Mouse (Mus musculus) gonadal fat pad, adult 2 months (tissue): ENCODE measurements around the gene Timm8a2. TPM values are rescaled to one million over a fixed set of nuclear protein-coding genes. Genes with fewer than 3 reads are reported as not detected.

ENCODE experiments used
- DNase-seq: peaks from one replicate; pipeline ENCODE4 v3.0.0-alpha.2; 2012; ENCODE audit warnings: low read depth
- polyA plus RNA-seq: library from polyadenylated mRNA; depleted of rRNA; stranded (reverse); fragments of >200 nt; gene quantifications from 2 replicates; pipeline ENCODE4 v1.2.3, GENCODE M21; 2012

Gene Timm8a2
- polyA plus RNA-seq, 1 experiment = not detected

DNA sequence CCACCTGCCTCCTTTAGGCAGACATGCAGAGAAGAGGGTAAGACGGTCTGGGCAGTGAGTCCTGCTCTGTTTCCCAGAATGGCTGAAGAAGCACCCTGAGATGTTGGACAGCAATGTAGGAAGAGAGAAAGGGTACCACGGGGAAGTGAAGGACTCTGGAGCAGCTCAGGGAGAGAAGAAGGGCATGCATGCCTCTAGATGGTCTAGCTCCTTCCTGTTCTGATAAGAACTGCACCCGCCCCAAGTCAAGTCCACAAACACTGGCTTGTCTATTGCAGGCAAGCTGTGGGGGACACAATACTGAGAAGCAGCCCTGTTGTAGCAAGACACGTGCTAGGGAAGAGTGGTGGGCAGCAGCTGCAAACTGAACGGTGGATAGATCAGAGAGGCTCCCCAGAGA is 22.3 kb upstream of the Timm8a2 start:
- no peak for DNase-seq

GRCm38 (mm10) chr14:122012814-122013213 is 21.7 kb upstream of the Timm8a2 start:
- DNase-seq = no peak

GRCm38 (mm10) chr14:122013417-122013951 is 21.0 kb upstream of the Timm8a2 start:
- DNase-seq = no peak

- no peak for DNase-seq
These were observed 16.5 kb upstream of the Timm8a2 start for GRCm38 (mm10) chr14:122017958-122018357.

- DNase-seq = no peak
These were observed 15.1 kb upstream of the Timm8a2 start for GRCm38 (mm10) chr14:122019389-122019788.

- no peak for DNase-seq
These were observed 13.9 kb upstream of the Timm8a2 start for GRCm38 (mm10) chr14:122020567-122020966.

DNA sequence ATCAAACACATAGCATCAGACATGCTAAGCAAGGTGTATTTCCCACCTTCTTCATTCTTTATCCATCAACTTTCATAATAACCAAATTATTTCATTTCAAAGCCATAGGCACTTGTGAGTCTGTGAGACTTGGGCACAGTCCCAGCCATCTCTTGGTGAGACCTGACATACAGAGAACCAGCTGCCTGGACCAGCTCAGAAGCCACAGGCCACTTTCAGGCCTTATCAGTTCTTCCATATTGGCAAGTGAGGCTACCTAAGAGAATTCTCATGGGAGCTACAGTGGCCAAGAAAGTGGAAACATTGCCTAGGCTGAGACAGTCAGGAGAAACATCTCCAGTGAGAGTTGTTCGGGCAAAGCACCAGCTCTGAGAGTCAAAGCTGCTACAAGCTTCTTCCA is 11.4 kb upstream of the Timm8a2 start:
- DNase-seq = no peak

- no peak for DNase-seq
These were observed 10.5 kb upstream of the Timm8a2 start for GRCm38 (mm10) chr14:122023928-122024327.

DNA sequence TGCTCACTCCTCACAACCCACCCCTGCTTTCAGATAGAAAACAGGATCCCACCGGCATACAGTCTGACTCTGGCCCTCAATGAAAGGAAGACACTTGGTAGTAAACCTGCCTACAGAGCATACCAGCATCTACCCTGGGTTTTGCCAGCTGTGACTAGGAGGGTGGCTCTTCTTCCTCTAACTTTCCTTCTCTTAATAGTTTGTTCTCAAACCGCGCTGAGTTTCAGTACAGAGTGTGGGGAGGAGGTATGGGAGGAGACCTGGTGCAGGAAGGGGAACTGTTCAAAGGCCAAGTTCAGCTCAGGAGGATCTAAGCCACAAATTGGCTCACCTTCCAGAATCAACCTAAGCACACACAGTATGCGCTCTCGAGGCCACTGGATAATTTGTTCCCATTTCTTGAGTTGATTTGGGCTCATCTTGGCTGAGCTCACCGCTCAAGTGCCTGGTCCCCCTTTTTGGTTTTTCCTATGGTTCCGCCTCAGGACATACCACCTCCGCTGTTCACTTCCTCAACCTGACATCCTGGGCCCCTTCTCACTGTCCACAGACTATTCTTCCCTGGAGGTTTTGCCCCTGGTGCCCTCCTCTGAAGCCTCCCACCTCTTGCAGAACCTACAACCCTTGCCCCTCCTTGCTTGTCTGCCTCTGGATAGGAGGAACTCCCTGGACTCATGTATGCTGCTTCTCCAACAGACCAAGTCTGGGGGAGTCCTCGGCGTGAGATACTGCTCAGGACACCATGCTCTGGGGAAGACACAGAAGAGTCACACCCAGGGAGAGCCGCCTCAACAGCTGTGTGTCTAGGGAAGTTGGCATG is 5.3 kb upstream of the Timm8a2 start:
- no peak for DNase-seq

GRCm38 (mm10) chr14:122029851-122030250 is 4.6 kb upstream of the Timm8a2 start:
- no peak for DNase-seq

GRCm38 (mm10) chr14:122032045-122032444 is 2.4 kb upstream of the Timm8a2 start:
- no peak for DNase-seq

GRCm38 (mm10) chr14:122035181-122035580 is 707 bp downstream of the Timm8a2 start:
- DNase-seq = no peak

GRCm38 (mm10) chr14:122035860-122036259 is 1.4 kb downstream of the Timm8a2 start:
- DNase-seq = no peak

- DNase-seq = no peak
These were observed 4.6 kb downstream of the Timm8a2 start for GRCm38 (mm10) chr14:122038874-122039647.

DNA sequence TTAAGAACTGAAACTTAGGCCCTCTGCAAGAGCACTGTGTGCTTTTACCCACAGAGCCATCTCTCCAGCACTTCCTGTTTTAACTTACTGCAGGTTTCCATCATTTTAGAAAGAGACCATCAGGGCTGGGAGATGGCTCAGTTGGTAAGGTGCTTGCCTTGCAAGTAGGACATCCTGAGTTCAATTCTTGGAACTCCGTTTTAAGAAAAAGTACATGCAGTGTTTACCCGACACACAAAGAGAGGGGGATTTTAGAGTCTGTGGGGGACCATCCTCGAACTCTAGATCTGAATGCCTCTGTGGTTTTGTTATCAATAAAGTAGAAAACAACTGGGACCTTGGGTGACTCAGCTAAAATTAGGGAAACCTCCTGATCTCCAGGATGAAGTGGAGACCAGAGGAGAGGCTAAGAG is 6.9 kb downstream of the Timm8a2 start:
- DNase-seq = no peak

DNA sequence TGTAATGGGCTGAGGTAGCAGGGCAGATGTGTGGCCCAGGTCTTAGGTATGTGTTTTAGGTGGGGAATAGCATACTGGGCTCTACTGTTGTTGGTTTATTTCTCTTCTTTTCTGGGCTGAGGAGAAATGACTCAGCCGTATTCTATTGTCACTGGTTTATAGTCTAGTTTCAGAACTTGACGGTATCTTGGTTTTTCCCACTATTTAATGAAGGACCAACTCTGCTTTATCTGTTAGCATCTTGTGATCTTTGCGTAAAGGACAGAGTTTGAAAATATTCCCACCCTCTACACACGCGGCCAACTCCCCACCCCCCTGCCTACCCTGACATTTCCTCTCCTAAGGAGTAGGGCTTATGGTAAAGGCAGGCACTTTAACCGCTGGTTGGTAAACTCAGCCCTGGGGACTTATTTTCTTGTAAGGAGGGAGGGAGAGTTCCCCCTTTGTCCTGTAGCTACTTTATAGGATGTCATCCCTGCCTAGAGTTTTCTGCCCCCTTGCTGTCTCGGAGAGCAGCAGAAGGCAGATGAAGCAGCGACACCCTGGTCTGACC is 7.7 kb downstream of the Timm8a2 start:
- no peak for DNase-seq

DNA sequence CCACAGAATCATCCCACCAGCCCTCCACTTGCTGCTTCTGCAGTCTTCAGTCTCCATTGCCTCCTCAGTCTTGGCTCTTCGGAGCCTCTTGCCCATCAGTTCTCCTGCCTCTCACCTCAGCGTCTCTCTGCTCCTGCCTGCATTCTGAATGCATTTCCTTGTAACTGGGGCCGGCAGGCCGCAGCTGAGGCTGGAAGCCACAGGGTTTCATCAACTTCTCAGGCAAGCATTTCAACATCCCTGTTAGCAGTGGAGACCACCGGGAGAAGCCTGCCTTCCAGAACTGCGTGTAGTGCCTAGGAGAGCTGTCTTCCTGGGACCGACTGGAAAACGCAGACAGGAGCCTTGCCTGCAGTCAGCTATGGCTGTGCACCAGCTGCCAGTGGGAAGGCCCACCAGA is 13.3 kb downstream of the Timm8a2 start:
- DNase-seq = no peak

DNA sequence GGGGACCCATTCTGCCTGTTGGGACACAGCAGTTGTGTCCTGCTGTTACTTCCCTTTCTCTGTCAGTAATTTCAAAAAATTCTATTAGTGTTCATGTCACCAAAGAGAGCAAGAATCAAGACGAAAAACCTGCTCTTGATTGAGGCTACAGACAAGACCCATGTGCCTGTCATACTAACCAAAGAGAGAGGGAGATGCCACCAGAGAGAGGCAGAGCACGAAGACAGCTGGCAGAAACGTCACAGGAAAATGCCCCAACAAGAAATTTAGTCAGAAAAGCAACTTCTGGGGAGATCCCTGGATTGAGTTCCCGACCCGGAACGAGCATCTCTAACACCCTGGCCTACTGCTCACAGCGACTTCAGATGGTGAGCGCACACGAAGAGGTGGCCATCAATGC is 14.3 kb downstream of the Timm8a2 start:
- no peak for DNase-seq

DNA sequence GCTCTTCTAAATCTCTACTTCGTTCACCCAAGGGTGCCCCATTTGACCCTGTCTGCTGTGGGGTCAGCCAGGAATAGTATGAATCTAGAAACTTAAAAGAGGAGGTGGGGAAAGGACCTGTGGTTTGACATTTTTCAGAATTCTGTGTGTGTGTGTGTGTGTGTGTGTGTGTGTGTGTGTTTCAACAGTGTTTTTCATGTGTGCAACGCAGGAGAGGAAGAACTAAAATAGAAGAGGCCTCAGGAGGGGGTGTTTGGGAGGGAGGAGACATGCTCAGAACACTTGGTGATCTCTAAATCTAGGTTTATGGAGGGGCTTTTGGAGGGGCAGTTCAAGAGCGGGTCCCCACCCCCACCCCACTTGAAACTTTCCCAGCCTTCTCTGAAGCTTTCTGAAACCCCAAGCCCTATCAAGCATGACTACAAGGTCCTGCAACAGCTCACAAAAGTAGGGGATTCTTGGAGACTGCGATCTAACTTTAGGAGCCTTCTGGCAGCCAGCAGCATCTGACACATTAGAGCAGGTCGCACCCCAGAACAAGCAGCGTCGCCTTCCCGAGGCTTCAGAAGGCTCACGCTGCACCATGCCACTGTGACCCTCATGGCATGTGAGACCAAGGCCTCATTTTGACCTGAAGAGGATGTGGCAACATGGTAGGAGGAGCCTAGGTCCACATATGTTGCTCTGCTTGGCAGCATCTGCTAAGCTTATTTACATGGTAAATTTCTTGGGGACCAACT is 18.6 kb downstream of the Timm8a2 start:
- no peak for DNase-seq

- DNase-seq = no peak
These were observed 22.4 kb downstream of the Timm8a2 start for GRCm38 (mm10) chr14:122056871-122057270.

DNA sequence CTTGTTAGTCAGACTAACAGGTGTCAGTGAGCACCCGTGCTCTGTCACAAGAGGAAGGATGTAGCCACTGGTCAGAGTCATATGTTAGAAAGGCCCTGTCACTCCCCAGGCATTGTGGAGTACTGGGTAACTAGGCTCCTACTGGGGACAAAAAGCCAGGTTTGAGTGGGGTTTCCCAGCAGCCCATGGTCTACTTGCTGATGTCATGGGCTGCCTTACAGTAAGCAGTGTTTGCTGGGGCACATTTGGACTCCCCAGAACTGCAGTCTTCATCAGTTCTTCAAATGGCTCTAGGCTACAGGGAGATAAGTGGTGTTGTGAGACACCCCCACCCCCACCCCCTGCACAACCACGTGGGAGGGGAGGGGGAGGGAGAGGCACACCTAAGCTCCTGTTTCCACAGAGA is 23.5 kb downstream of the Timm8a2 start:
- DNase-seq = no peak

DNA sequence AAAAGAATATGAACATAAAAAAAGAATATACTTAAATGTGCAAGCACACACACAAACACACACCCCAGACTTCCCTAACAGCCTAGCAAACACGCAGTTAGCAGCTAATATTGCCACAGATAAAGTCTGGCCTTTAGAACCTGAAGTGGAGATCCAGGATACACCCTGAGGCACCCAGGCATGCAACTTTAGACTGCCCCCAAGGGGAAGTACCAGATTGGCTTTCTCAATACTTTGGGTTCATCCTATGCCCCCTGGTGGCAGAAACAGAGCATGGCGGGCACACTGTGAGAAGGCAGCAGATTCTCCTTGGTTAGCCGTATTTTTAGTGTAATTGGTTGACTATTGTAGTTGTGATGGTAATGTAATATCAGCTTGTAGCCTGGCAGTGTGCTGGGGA is 26.2 kb downstream of the Timm8a2 start:
- DNase-seq = no peak
